Mouse (Mus musculus): ENCODE measurements at regions not wholly inside any gene's neighbourhood (a gene's known extent, or its start where the extent isn't known, plus 50 kb on each side); places are given as distances from the start of the nearest gene placed in this dataset.

DNA sequence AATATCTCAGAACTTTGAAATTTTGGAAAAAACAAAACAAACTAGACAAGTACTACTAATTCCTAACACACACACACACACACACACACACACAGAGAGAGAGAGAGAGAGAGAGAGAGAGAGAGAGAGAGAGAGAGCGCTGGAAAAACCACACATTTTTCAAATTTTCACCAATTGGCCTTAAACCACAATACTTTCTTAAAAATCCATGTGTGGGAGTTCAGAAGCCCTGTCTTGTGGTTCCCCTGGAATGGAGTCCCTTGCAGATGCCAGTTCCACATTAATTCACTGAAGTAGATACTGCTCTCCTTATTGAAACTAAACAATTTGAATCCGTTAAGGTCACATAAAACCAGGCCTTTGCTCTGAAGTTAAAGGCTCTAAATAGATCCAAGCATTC, 146.0 kb upstream of the Satb1 start:
- peaks cover 53% of the 10 kb centered on the region for H3K9me3 ChIP-seq (replicated peaks; ENCODE audit: low read length)
- dilution Hi-C loops (cut with MboI; ENCODE audit: extremely low pct_ligation_motif_present, extremely low pct_unique_long_range_greater_than_20kb, low sequenced_read_pairs), result no loop called here
- H3K36me3 ChIP-seq (replicated peaks in 1 of 2; ENCODE audit: control insufficient read depth in 1 of 2, insufficient read depth in 1 of 2, low read length in 1 of 2), result no peaks in the 10 kb centered on the region
- no peak overlapping the region for H3K4me2 ChIP-seq (ENCODE audit: insufficient read depth, low read depth, poor library complexity, severe bottlenecking)
- no peak overlapping the region for H3K9ac ChIP-seq (ENCODE audit: insufficient read depth, low read depth)
- no peak for DNase-seq (ENCODE audit: extremely low read depth)
- in situ Hi-C loops (cut with MboI; ENCODE audit: low pct_ligation_motif_present, low pct_unique_long_range_greater_than_20kb, low sequenced_read_pairs), result no loop called here
- H3K27me3 ChIP-seq (replicated peaks), result no peaks in the 10 kb centered on the region
- no peak overlapping the region for H3K4me3 ChIP-seq (replicated peaks in 1 of 3; ENCODE audit: low read depth in 2 of 3, low read length in 2 of 3, poor library complexity in 1 of 3)
- H3K4me1 ChIP-seq (ENCODE audit: control insufficient read depth in 1 of 2, insufficient read depth in 2 of 2), result no peaks in the 10 kb centered on the region
- no peaks in the 10 kb centered on the region for H3K79me2 ChIP-seq (replicated peaks; ENCODE audit: control insufficient read depth, extremely low read depth, insufficient read depth, poor library complexity, severe bottlenecking)
- TF ChIP-seq IRF4 (IDR thresholded peaks at IDR 0.05; ENCODE audit: low read depth, low read length) (no peak), UBTF (IDR thresholded peaks at IDR 0.05; ENCODE audit: low read depth, low read length) (no peak), RCOR1 (conservative IDR thresholded peaks at IDR 0.05; ENCODE audit: low read depth, low read length) (no peak), HCFC1 (IDR thresholded peaks at IDR 0.05; ENCODE audit: low read depth, low read length) (no peak), MAFK (IDR thresholded peaks at IDR 0.05; ENCODE audit: insufficient replicate concordance, low read length) (no peak), ETS1 (conservative IDR thresholded peaks at IDR 0.05; ENCODE audit: low read depth, low read length) (no peak), MAX (IDR thresholded peaks at IDR 0.05; ENCODE audit: low read length) (no peak), MEF2A (IDR thresholded peaks at IDR 0.05; ENCODE audit: borderline replicate concordance, low read depth, low read length) (no peak), TBP (conservative IDR thresholded peaks at IDR 0.05; ENCODE audit: low read depth, low read length) (no peak), NRF1 (IDR thresholded peaks at IDR 0.05; ENCODE audit: low read depth, low read length) (no peak), MXI1 (IDR thresholded peaks at IDR 0.05; ENCODE audit: low read depth, low read length) (no peak), GABPA (IDR thresholded peaks at IDR 0.05; ENCODE audit: insufficient replicate concordance, low read depth, low read length) (no peak), PAX5 (IDR thresholded peaks at IDR 0.05; ENCODE audit: low read length) (no peak), KAT2A (IDR thresholded peaks at IDR 0.05; ENCODE audit: insufficient replicate concordance, low read length) (no peak), POLR2A (IDR thresholded peaks at IDR 0.05; ENCODE audit: low read depth, low read length) (no peak), CTCF (conservative IDR thresholded peaks at IDR 0.05 in 1 of 2, IDR thresholded peaks at IDR 0.05 in 1 of 2; ENCODE audit: low read depth in 2 of 2, low read length in 2 of 2) (no peak), CHD1 (IDR thresholded peaks at IDR 0.05; ENCODE audit: low read depth, low read length) (no peak), BHLHE40 (IDR thresholded peaks at IDR 0.05; ENCODE audit: low read depth, low read length) (no peak), JUND (conservative IDR thresholded peaks at IDR 0.05; ENCODE audit: low read depth, low read length) (no peak), SMC3 (IDR thresholded peaks at IDR 0.05; ENCODE audit: low read depth, low read length) (no peak)
- H3K27ac ChIP-seq (ENCODE audit: insufficient read depth, low read depth), result no peak overlapping the region

DNA sequence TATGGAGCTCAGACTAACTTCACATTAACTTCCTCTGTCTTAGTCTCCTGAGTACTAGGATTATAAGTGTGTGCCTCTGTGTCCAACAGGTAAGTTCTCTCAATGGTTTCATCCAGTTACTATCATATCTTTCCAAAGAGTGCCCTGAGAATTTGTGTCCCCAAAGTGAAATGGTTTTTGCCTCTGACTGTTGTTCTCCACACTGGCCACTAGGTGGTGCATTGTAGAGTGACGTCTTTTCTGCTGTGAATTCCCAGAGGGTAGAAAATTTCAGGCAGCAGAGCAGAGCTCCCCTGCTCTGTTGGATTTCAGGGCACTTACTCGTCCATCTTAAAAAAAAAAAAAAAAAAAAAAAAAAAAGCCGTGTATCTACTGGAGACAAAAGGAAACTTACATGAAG, 138.4 kb upstream of the Satb1 start:
- no peak overlapping the region for H3K9ac ChIP-seq (ENCODE audit: insufficient read depth, low read depth)
- in situ Hi-C loops (cut with MboI; ENCODE audit: low pct_ligation_motif_present, low pct_unique_long_range_greater_than_20kb, low sequenced_read_pairs) (no loop called here), dilution Hi-C loops (cut with MboI; ENCODE audit: extremely low pct_ligation_motif_present, extremely low pct_unique_long_range_greater_than_20kb, low sequenced_read_pairs) (no loop called here)
- H3K4me2 ChIP-seq (ENCODE audit: insufficient read depth, low read depth, poor library complexity, severe bottlenecking), result no peak overlapping the region
- no peaks in the 10 kb centered on the region for H3K36me3 ChIP-seq (replicated peaks in 1 of 2; ENCODE audit: control insufficient read depth in 1 of 2, insufficient read depth in 1 of 2, low read length in 1 of 2)
- TF ChIP-seq ELF1 (IDR thresholded peaks at IDR 0.05; ENCODE audit: low read depth, low read length), result no peak
- TF ChIP-seq IRF4 (IDR thresholded peaks at IDR 0.05; ENCODE audit: low read depth, low read length), result no peak
- TF ChIP-seq CTCF (conservative IDR thresholded peaks at IDR 0.05 in 1 of 2, IDR thresholded peaks at IDR 0.05 in 1 of 2; ENCODE audit: low read depth in 2 of 2, low read length in 2 of 2), result peak in 1 of 2 experiments; percentile 34; a peak in 2 of 4 replicates
- no peak overlapping the region for H3K27ac ChIP-seq (ENCODE audit: insufficient read depth, low read depth)
- H3K4me3 ChIP-seq (replicated peaks in 1 of 3; ENCODE audit: low read depth in 2 of 3, low read length in 2 of 3, poor library complexity in 1 of 3), result no peak overlapping the region
- peaks cover 53% of the 10 kb centered on the region for H3K9me3 ChIP-seq (replicated peaks; ENCODE audit: low read length)
- no peaks in the 10 kb centered on the region for H3K4me1 ChIP-seq (ENCODE audit: control insufficient read depth in 1 of 2, insufficient read depth in 2 of 2)
- DNase-seq (ENCODE audit: extremely low read depth), result no peak
- no peaks in the 10 kb centered on the region for H3K79me2 ChIP-seq (replicated peaks; ENCODE audit: control insufficient read depth, extremely low read depth, insufficient read depth, poor library complexity, severe bottlenecking)
- H3K27me3 ChIP-seq (replicated peaks), result no peaks in the 10 kb centered on the region

Measured in CH12.LX (cell line).